Mouse (Mus musculus) forebrain, embryonic 15.5 days (tissue): ENCODE results near the gene Hykk. TPM values are rescaled to one million over a fixed set of nuclear protein-coding genes. Genes with fewer than 3 reads are reported as not detected.
A peak's percentile ranks its signal among the peaks of the same experiment; 100 is the strongest.

Source experiments
- ATAC-seq: fragments of 200-750 bp; cut with Nextera tagmentation; replicated peaks from 2 replicates; pipeline ENCODE4 v1.8.0; 2017; ENCODE audit warnings: mild to moderate bottlenecking, moderate TSS enrichment, moderate library complexity
- H3K27ac ChIP-seq: fragments of 300-500 bp; sonication (generic); replicated peaks from 2 replicates; pipeline ENCODE4 v1.5.1; 2015; ENCODE audit warnings: mild to moderate bottlenecking, inconsistent platforms
- H3K27me3 ChIP-seq: fragments of 300-500 bp; sonication (generic); 2 replicates; pipeline ENCODE4 v1.6.1; 2015; ENCODE audit warnings: inconsistent platforms
- H3K36me3 ChIP-seq: fragments of 300-500 bp; sonication (generic); 2 replicates; pipeline ENCODE4 v1.6.1; 2015; ENCODE audit warnings: mild to moderate bottlenecking, inconsistent platforms
- H3K4me1 ChIP-seq: fragments of 300-500 bp; sonication (generic); 2 replicates; pipeline ENCODE4 v1.6.1; 2015; ENCODE audit warnings: inconsistent platforms
- H3K4me2 ChIP-seq: fragments of 300-500 bp; sonication (generic); replicated peaks from 2 replicates; pipeline ENCODE4 v1.6.1; 2015; ENCODE audit warnings: mild to moderate bottlenecking, inconsistent platforms
- H3K4me3 ChIP-seq: fragments of 300-500 bp; sonication (generic); 2 replicates; pipeline ENCODE4 v1.5.1; 2015; ENCODE audit warnings: mild to moderate bottlenecking, inconsistent platforms
- H3K9ac ChIP-seq: fragments of 300-500 bp; sonication (generic); replicated peaks from 2 replicates; pipeline ENCODE4 v1.6.1; 2015; ENCODE audit warnings: mild to moderate bottlenecking, inconsistent platforms
- H3K9me3 ChIP-seq: fragments of 300-500 bp; sonication (generic); 2 replicates; pipeline ENCODE4 v1.6.1; 2016; ENCODE audit warnings: inconsistent platforms
- WGBS: fragments of 180-500 bp; shearing (Covaris S2); methylation state at CpG from one replicate; pipeline ENCODE4 v1.1.7; 2015; ENCODE audit warnings: mixed read lengths; 5-methylcytosine and 5-hydroxymethylcytosine counted together
- polyA plus RNA-seq: library from polyadenylated mRNA; unstranded; fragments of >200 nt; fragmentation: Nextera tagmentation; extraction: Ambion mirVana; gene quantifications from 2 replicates; pipeline ENCODE4 v1.2.1, GENCODE M21; 2015

The Hykk gene
- 1.6 and 1.8 TPM in 2 replicates for polyA plus RNA-seq

DNA sequence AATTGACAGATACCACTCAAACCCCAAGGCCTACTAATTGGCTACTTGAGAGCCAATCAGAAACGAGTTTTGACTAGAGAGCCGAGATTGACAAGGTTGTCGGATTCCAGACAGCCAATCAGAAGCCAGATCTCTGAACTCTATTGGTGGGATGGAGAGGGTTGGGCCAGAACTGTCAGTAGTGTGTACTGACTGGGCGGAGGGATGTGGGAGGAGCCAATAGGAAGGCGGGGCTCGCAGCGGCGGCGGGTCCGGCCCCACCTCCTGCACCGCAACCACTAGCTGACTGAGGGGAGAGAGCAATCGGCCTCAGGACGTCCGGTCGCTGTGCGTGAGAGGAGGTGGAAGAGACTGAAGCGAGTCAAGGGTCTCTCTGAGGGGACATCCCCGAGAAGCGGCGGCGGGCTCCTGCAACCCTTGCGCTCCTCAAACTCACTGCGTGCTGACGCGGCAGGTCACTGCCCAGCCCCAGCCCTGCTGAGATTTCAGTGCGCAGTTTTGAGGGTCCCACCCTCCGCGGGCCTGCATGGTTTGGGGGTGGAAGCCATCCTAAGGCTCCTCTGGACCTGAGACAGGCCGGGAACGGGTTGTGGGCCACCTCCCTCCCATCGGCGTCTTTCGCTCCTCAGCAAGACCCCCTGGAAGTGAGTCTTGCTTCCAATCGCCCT lies at the start of gene Hykk:
Hykk (plus strand) TSS at position 274 of the 668 bp plus-strand sequence.
- Histone ChIP-seq H3K4me2 (peak within 1 kb of the TSS; percentile 90), H3K27ac (0 out of 2 replicates have a peak within 1 kb of the TSS, but pooled peaks have one; percentile 6), H3K4me1 (peaks cover 8% of the 10 kb centered on the region), H3K9ac (peak within 1 kb of the TSS; percentile 61), H3K36me3 (peaks cover 7% of the 10 kb centered on the region; the same call in 1 of the 2 replicates), H3K4me3 (peak within 1 kb of the TSS; percentile 62), H3K27me3 (no peaks in the 10 kb centered on the region), H3K9me3 (no peaks in the 10 kb centered on the region)
- ATAC-seq: peak; percentile 99
- WGBS: 1% methylated on average over 34 of the region's 34 CpGs

DNA sequence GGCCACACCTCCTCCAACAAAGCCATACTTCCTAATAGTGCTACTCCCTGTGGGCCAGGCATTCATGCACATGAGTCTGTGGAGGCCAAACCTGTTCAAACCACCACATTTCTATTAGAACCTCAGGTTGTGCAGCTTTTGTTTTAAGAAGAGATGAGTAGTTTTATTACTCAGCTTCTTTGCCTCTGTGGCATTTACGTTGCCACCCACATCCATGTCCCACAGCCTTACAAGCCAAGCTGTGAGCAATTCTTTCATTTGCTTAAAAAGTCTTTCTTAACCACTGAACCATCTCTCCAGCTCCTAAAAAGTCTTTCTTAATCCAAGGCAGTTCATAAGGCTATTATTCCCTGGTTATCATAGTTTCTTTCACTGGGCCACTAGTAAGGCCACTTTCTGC lies 38.3 kb upstream of the Hykk start:
- Histone ChIP-seq H3K9ac (no peak overlapping the region), H3K9me3 (no peaks in the 10 kb centered on the region), H3K4me2 (no peak overlapping the region), H3K4me1 (no peaks in the 10 kb centered on the region), H3K36me3 (peaks cover 26% of the 10 kb centered on the region), H3K27me3 (no peaks in the 10 kb centered on the region), H3K4me3 (no peak overlapping the region), H3K27ac (no peak overlapping the region)
- ATAC-seq: no peak
- 95% methylated on average over 1 of the region's 1 CpGs for WGBS

GRCm38 (mm10) chr9:54892111-54892510 lies 25.0 kb upstream of the Hykk start:
- Histone ChIP-seq H3K4me1 (no peaks in the 10 kb centered on the region), H3K4me2 (no peak overlapping the region), H3K9ac (no peak overlapping the region), H3K9me3 (no peaks in the 10 kb centered on the region), H3K4me3 (no peak overlapping the region), H3K27me3 (no peaks in the 10 kb centered on the region), H3K36me3 (peaks cover 64% of the 10 kb centered on the region), H3K27ac (no peak overlapping the region)
- ATAC-seq: no peak
- 87% methylated on average over 4 of the region's 4 CpGs for WGBS

GRCm38 (mm10) chr9:54897097-54897496 lies 20.0 kb upstream of the Hykk start:
- Histone ChIP-seq H3K9ac (no peak overlapping the region), H3K4me3 (no peak overlapping the region), H3K9me3 (no peaks in the 10 kb centered on the region), H3K27me3 (no peaks in the 10 kb centered on the region), H3K4me2 (no peak overlapping the region), H3K36me3 (peaks cover 71% of the 10 kb centered on the region), H3K4me1 (no peaks in the 10 kb centered on the region), H3K27ac (no peak overlapping the region)
- WGBS: 92% methylated on average over 3 of the region's 3 CpGs
- ATAC-seq: no peak

- no peak overlapping the region for H3K4me3 ChIP-seq
- no peaks in the 10 kb centered on the region for H3K4me1 ChIP-seq
- no peak overlapping the region for H3K4me2 ChIP-seq
- H3K9ac ChIP-seq: no peak overlapping the region
- no peak for ATAC-seq
- H3K9me3 ChIP-seq: no peaks in the 10 kb centered on the region
- H3K27ac ChIP-seq: no peak overlapping the region
- H3K27me3 ChIP-seq: no peaks in the 10 kb centered on the region
- H3K36me3 ChIP-seq: peaks cover 65% of the 10 kb centered on the region
- 94% methylated on average over 5 of the region's 5 CpGs for WGBS
Observed at GRCm38 (mm10) chr9:54909446-54909845, 7.6 kb upstream of the Hykk start.

- no peak overlapping the region for H3K4me3 ChIP-seq
- no peak overlapping the region for H3K9ac ChIP-seq
- no peak for ATAC-seq
- H3K9me3 ChIP-seq: no peaks in the 10 kb centered on the region
- 72% methylated on average over 7 of the region's 7 CpGs for WGBS
- H3K4me1 ChIP-seq: peaks cover 8% of the 10 kb centered on the region
- no peaks in the 10 kb centered on the region for H3K27me3 ChIP-seq
- H3K36me3 ChIP-seq: peaks cover 14% of the 10 kb centered on the region; the same call in 1 of the 2 replicates
- H3K27ac ChIP-seq: no peak overlapping the region
- no peak overlapping the region for H3K4me2 ChIP-seq
Observed at GRCm38 (mm10) chr9:54915576-54915975, 1.5 kb upstream of the Hykk start.

GRCm38 (mm10) chr9:54916401-54916800 lies 682 bp upstream of the Hykk start:
- Histone ChIP-seq H3K9ac (no peak overlapping the region), H3K4me3 (peak overlapping the region; percentile 62), H3K36me3 (peaks cover 13% of the 10 kb centered on the region; the same call in 1 of the 2 replicates), H3K4me2 (peak overlapping the region; percentile 90), H3K27me3 (no peaks in the 10 kb centered on the region), H3K27ac (no peak overlapping the region), H3K4me1 (peaks cover 8% of the 10 kb centered on the region), H3K9me3 (no peaks in the 10 kb centered on the region)
- peak; percentile 20; the same call in 1 of the 2 replicates for ATAC-seq
- 72% methylated on average over 8 of the region's 8 CpGs for WGBS

- Histone ChIP-seq H3K4me3 (no peak overlapping the region), H3K9me3 (no peaks in the 10 kb centered on the region), H3K27ac (no peak overlapping the region), H3K9ac (no peak overlapping the region), H3K36me3 (0 out of 2 replicates have a peak, but pooled peaks cover 6% of the 10 kb centered on the region), H3K4me2 (no peak overlapping the region), H3K27me3 (no peaks in the 10 kb centered on the region), H3K4me1 (peaks cover 8% of the 10 kb centered on the region)
- no peak for ATAC-seq
- WGBS: 74% methylated on average over 2 of the region's 2 CpGs
Observed at GRCm38 (mm10) chr9:54918191-54918590, 1.1 kb downstream of the Hykk start.

- H3K4me3 ChIP-seq: no peak overlapping the region
- no peak for ATAC-seq
- H3K4me1 ChIP-seq: peaks cover 8% of the 10 kb centered on the region
- 95% methylated on average over 5 of the region's 5 CpGs for WGBS
- H3K9ac ChIP-seq: no peak overlapping the region
- no peak overlapping the region for H3K4me2 ChIP-seq
- no peaks in the 10 kb centered on the region for H3K9me3 ChIP-seq
- no peaks in the 10 kb centered on the region for H3K27me3 ChIP-seq
- H3K27ac ChIP-seq: no peak overlapping the region
- H3K36me3 ChIP-seq: 0 out of 2 replicates have a peak, but pooled peaks cover 4% of the 10 kb centered on the region
Observed at GRCm38 (mm10) chr9:54918781-54919180, 1.7 kb downstream of the Hykk start.

DNA sequence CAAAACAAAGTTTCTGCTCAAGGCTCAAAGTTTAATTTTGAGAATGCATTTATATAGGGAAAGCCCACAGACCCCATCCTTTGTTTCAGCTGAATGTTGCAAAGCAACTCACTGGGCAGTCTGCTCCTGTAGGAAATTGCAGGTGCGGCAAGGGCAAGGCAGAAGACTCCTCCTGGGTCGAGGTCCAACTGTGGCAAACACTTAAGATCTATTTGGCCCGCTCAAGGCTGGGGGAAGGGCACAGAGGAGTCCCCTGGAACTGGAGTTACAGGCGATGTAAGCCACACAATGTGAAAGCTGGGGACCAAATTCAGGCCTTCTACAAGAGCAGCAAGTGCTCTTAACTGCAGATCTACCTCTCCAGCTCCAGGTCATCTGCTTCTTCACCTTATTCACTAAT lies 2.9 kb downstream of the Hykk start:
- no peaks in the 10 kb centered on the region for H3K9me3 ChIP-seq
- peaks cover 8% of the 10 kb centered on the region for H3K4me1 ChIP-seq
- no peak overlapping the region for H3K4me3 ChIP-seq
- H3K36me3 ChIP-seq: 0 out of 2 replicates have a peak, but pooled peaks cover 4% of the 10 kb centered on the region
- H3K27ac ChIP-seq: no peak overlapping the region
- ATAC-seq: no peak
- no peak overlapping the region for H3K9ac ChIP-seq
- no peak overlapping the region for H3K4me2 ChIP-seq
- H3K27me3 ChIP-seq: no peaks in the 10 kb centered on the region
- 59% methylated on average over 4 of the region's 4 CpGs for WGBS

DNA sequence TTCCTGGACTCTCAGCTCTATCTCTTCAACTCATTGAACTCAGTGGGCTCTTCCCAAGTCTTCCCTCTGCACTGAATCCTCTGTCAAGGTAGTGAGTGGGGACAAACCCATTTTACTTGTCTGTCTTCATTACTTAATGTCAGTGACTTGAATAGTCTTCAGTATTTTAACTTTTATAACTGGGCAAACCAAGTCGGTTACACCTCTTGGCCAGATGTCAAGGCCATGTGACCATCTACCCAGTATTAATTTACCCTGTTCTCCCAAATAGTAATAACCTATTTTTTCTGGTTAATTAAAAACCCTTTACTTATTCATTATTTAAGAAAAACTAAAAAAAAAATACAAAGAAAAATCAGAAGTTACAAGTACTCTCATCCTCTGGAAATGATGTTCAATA lies 13.7 kb downstream of the Hykk start:
- Histone ChIP-seq H3K27me3 (no peaks in the 10 kb centered on the region), H3K36me3 (no peaks in the 10 kb centered on the region), H3K27ac (no peak overlapping the region), H3K9ac (no peak overlapping the region), H3K4me3 (no peak overlapping the region), H3K4me1 (no peaks in the 10 kb centered on the region), H3K9me3 (no peaks in the 10 kb centered on the region), H3K4me2 (no peak overlapping the region)
- WGBS: 89% methylated on average over 1 of the region's 1 CpGs
- no peak for ATAC-seq

DNA sequence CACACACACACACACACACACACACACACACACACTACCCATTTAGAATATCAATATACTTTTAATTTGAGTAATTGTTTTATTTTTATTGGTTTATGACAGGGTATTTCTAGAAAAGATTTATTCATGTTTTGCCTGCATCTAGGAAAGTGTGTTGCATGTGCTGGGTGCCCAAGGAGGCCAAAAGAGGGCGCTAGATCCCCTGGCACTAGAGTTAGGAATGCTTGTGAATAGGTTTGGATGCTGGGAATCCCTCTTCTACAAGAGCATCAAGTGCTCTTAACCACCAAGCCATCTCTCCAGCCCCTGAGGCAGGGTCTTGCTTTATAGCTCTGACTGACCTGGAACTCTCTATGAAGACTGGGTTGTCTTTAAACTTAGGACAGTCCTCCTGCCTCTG lies 14.7 kb downstream of the Hykk start:
- Histone ChIP-seq H3K9ac (no peak overlapping the region), H3K4me3 (no peak overlapping the region), H3K4me2 (no peak overlapping the region), H3K9me3 (no peaks in the 10 kb centered on the region), H3K4me1 (no peaks in the 10 kb centered on the region), H3K36me3 (no peaks in the 10 kb centered on the region), H3K27ac (no peak overlapping the region), H3K27me3 (no peaks in the 10 kb centered on the region)
- ATAC-seq: no peak
- 10% methylated on average over 1 of the region's 1 CpGs for WGBS

DNA sequence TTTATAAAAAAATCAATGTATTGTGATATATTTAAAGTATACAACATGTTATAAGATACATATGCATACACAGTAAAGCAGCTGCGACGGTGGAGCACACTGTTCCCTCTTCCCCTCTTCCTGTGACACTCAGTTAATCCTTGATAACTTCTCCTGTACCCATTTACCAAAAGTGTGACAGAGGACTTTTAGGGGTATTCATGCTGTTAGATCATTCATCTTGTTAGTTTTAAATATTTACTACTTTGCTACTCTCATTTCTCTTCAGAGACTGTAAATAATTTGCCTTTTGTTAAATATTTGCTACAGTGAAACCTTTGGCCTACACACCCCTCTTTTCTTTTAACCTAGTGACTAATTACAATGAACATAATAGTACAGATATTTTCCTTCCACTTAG lies 15.3 kb downstream of the Hykk start:
- Histone ChIP-seq H3K9ac (no peak overlapping the region), H3K9me3 (no peaks in the 10 kb centered on the region), H3K36me3 (no peaks in the 10 kb centered on the region), H3K27me3 (no peaks in the 10 kb centered on the region), H3K27ac (no peak overlapping the region), H3K4me1 (no peaks in the 10 kb centered on the region), H3K4me2 (no peak overlapping the region), H3K4me3 (no peak overlapping the region)
- ATAC-seq: no peak
- WGBS: 74% methylated on average over 2 of the region's 2 CpGs
